Mouse (Mus musculus) T-helper 2 cell (primary cell): ENCODE measurements around the gene Snx7.

Experiments used
- in situ Hi-C: fragments of 300-600 bp; cut with MboI, MseI; formaldehyde crosslinking; loops from one replicate; pipeline ENCODE4 v1.15.1; 2025; ENCODE audit warnings: high pct_unique_total_duplicates

Gene Snx7

GRCm38 (mm10) chr3:117817635-117818034, 51.1 kb downstream of the Snx7 start:
- in situ Hi-C loops: no loop called here

DNA sequence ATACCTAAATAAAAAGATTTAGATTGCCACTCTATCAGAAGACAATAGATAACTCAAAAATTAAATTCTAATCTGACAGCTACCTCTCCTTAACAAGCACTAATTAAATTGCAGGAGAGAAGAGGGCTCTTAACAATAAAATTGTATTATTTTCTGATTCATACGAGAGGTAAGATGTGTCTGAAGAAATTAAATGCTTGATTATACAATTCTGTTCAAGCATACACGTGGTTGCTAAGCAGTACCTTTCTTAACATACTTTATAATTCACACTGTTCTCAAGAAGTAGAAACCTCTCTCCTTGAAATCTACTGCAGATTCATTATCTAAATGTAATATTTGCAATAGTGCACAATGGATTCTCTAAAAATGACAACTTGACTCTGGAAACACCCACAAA, 54.5 kb downstream of the Snx7 start:
- in situ Hi-C loops: no loop called here

DNA sequence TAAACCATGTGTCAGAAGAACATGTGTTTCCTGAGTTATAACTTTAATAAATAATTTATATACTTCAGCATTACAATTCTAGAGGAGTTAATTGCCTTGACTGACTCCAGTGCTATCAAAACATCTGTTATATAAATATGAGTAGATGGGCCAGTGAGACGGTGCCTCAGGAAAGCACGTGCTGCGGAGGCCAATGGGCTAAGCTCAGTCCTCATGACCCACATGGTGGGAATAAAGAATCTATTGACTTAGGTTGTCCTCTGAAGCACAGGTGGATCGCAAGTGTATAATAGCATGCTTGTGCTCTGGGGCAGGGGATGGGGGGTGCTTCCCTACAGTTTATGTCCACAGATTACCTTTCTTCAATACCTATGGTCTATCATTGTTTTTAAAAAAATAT, 56.6 kb downstream of the Snx7 start:
- in situ Hi-C loops: no loop called here

DNA sequence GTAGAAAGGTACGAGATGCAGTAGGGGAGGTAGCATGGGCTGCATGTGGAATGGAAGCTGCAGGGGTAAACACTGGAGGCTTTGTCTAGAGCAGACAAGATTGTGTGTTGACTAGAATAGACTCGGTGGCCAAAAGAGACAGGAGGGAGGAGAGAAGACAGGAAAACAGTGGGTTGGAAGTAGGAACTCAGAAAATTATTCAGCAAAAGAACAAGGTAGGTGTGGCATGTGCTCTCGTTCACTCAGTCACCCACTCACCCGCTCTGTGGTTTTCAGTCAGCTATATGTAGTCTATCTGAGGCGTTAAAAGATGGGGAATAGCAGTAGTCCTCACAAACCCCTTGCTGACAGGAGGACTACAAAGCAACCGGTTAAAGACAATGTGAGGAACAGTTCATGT, 63.0 kb downstream of the Snx7 start:
- in situ Hi-C loops: no loop called here

- in situ Hi-C loops: no loop called here
Measured at GRCm38 (mm10) chr3:117794501-117794900, 74.2 kb downstream of the Snx7 start.

GRCm38 (mm10) chr3:117791951-117792350, 76.8 kb downstream of the Snx7 start:
- in situ Hi-C loops: no loop called here

GRCm38 (mm10) chr3:117791273-117791672, 77.5 kb downstream of the Snx7 start:
- in situ Hi-C loops: no loop called here

DNA sequence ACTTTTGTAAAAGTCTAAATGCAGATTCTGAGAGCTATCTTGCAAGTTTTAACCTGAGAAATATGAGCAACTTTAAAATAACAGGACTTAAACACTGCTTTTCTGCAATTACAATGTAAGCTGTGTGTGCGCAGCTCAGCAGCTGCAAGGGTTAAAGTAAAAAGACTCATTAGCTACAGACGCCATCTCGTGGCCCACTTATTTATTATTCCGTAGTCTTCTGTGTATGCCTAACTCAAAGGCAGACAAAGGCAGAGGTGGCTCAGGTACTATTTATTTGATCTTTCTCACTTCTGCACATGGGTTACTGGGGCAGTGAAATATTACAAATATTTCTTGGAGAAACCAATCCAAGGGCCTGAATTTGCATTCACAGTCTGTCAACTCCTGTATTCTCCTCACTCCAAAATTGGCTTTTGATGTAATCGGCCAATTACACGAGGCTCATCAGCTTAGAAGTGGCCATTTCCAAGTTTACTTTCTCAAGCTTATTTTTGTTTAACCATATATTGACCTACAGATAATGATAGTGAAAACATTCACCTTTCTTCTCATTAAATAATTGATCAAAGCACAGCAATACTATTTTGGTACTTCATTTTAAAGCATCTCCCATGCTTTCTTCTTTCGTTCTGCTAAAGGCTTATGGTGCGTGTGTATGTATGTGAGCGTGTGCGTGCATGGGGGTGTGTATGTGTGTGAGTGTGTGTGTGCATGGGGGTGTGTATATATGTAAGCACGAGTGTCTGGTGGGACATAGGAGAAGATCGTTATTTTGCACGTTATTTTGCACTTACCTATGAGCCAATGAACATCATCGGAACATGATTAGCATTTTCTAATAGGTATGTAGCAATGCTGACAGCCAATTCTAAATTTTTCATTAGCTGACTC, 79.7 kb downstream of the Snx7 start:
- in situ Hi-C loops: no loop called here

DNA sequence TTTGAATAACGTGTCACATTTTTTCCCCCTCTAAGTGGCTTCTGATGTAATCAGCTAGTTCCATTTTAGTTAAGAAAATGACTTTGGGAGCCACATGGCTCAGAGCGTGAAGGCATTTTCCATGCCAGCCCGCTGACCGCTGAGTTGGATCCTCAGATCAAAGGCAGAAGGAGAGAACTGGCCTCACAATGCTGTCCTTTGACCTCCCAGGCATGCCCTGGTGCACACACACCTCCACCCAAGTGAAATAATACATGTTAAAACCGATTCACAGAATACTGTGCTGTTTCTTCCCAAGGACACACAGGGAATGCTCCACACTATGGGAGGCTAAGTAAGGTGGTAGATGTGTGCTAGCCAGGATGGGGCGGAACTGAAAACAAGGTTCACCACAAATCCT, 81.5 kb downstream of the Snx7 start:
- in situ Hi-C loops: no loop called here

GRCm38 (mm10) chr3:117752151-117752757, 116.5 kb downstream of the Snx7 start:
- in situ Hi-C loops: no loop called here

GRCm38 (mm10) chr3:117751665-117752064, 117.1 kb downstream of the Snx7 start:
- in situ Hi-C loops: no loop called here

GRCm38 (mm10) chr3:117749256-117749655, 119.5 kb downstream of the Snx7 start:
- in situ Hi-C loops: no loop called here

DNA sequence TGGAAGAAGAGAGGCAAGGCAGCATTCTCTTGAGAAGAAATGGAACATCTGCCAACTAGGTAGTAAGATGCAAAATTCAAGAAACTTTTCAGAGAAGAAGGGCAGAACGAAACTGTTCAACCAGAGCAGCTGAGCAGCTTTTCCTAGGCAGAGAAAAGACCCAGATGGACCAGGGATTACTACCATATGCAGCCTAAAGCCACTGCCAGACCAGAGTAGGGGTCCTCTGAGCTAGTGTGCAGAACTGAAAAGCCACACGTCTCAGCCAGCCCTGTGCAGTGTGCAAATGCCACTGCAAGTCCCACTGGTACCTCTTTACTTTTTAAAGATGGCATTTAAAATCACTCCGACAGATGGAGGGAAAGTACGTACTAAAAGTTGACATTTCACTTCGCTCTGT, 129.0 kb downstream of the Snx7 start:
- in situ Hi-C loops: no loop called here

GRCm38 (mm10) chr3:117732661-117733060, 136.1 kb downstream of the Snx7 start:
- in situ Hi-C loops: no loop called here
